Mouse (Mus musculus) G1E-ER4 (cell line): Measurements from ENCODE around the gene Grik4. TPM values are rescaled to one million over a fixed set of nuclear protein-coding genes. Genes with fewer than 3 reads are reported as not detected.

Source experiments
- GATA1 ChIP-seq: IDR thresholded peaks from one replicate; pipeline ENCODE4 v1.8.0; 2012; ENCODE audit warnings: low read length, inconsistent platforms
- polyA plus RNA-seq: library from polyadenylated mRNA; stranded (reverse); fragments of >175 nt; gene quantifications from 2 replicates; pipeline ENCODE4 v1.2.3, GENCODE M21; 2012

Grik4 gene
- polyA plus RNA-seq, 1 experiment = not detected

- TF ChIP-seq GATA1 = no peak
Measured at GRCm38 (mm10) chr9:42642821-42643220, 301.5 kb downstream of the Grik4 start.

- TF ChIP-seq GATA1 = no peak
Measured at GRCm38 (mm10) chr9:42641550-42642117, 302.7 kb downstream of the Grik4 start.

- no peak for TF ChIP-seq GATA1
Measured at GRCm38 (mm10) chr9:42636446-42636845, 307.8 kb downstream of the Grik4 start.

GRCm38 (mm10) chr9:42631479-42631878, 312.8 kb downstream of the Grik4 start:
- no peak for TF ChIP-seq GATA1

GRCm38 (mm10) chr9:42627634-42628033, 316.7 kb downstream of the Grik4 start:
- no peak for TF ChIP-seq GATA1

- TF ChIP-seq GATA1 = no peak
Measured at GRCm38 (mm10) chr9:42627146-42627545, 317.1 kb downstream of the Grik4 start.

GRCm38 (mm10) chr9:42626226-42626775, 318.0 kb downstream of the Grik4 start:
- no peak for TF ChIP-seq GATA1

GRCm38 (mm10) chr9:42614409-42614808, 329.9 kb downstream of the Grik4 start:
- no peak for TF ChIP-seq GATA1

GRCm38 (mm10) chr9:42613827-42614226, 330.5 kb downstream of the Grik4 start:
- no peak for TF ChIP-seq GATA1

GRCm38 (mm10) chr9:42612482-42612991, 331.8 kb downstream of the Grik4 start:
- no peak for TF ChIP-seq GATA1

- TF ChIP-seq GATA1 = no peak
Measured at GRCm38 (mm10) chr9:42601445-42601844, 342.8 kb downstream of the Grik4 start.

- TF ChIP-seq GATA1 = no peak
Measured at GRCm38 (mm10) chr9:42597525-42597924, 346.8 kb downstream of the Grik4 start.

- no peak for TF ChIP-seq GATA1
Measured at GRCm38 (mm10) chr9:42578511-42578910, 365.8 kb downstream of the Grik4 start.

- no peak for TF ChIP-seq GATA1
Measured at GRCm38 (mm10) chr9:42578106-42578505, 366.2 kb downstream of the Grik4 start.

- TF ChIP-seq GATA1 = no peak
Measured at GRCm38 (mm10) chr9:42573616-42574350, 370.5 kb downstream of the Grik4 start.

GRCm38 (mm10) chr9:42573180-42573579, 371.1 kb downstream of the Grik4 start:
- no peak for TF ChIP-seq GATA1

GRCm38 (mm10) chr9:42565921-42566320, 378.4 kb downstream of the Grik4 start:
- TF ChIP-seq GATA1 = no peak

GRCm38 (mm10) chr9:42555186-42555585, 389.1 kb downstream of the Grik4 start:
- no peak for TF ChIP-seq GATA1
